Mouse (Mus musculus) midbrain, embryonic 11.5 days (tissue): ENCODE results near the gene Wnt4. TPM values are rescaled to one million over a fixed set of nuclear protein-coding genes. Genes with fewer than 3 reads are reported as not detected.

ENCODE experiments used
- ATAC-seq: fragments of 200-750 bp; cut with Nextera tagmentation; 2 replicates; pipeline ENCODE4 v1.8.0; 2017; ENCODE audit warnings: moderate TSS enrichment, moderate library complexity; ENCODE audit not compliant: low FRiP score
- DNase-seq: peaks from one replicate; pipeline ENCODE4 v3.0.0; 2015; ENCODE audit warnings: low spot score; ENCODE audit errors: missing footprints
- H3K27ac ChIP-seq: fragments of 300-500 bp; sonication (generic); 2 replicates; pipeline ENCODE4 v1.5.1; 2014; ENCODE audit warnings: low read depth, low read length
- H3K27me3 ChIP-seq: fragments of 300-500 bp; sonication (generic); 2 replicates; pipeline ENCODE4 v1.6.1; 2014; ENCODE audit warnings: mild to moderate bottlenecking, low read length, moderate library complexity, mixed read lengths; ENCODE audit not compliant: control insufficient read depth, insufficient read depth
- H3K36me3 ChIP-seq: fragments of 300-500 bp; sonication (generic); 2 replicates; pipeline ENCODE4 v1.6.1; 2014; ENCODE audit warnings: mild to moderate bottlenecking, low read length, moderate library complexity, mixed read lengths; ENCODE audit not compliant: control insufficient read depth, insufficient read depth
- H3K4me1 ChIP-seq: fragments of 300-500 bp; sonication (generic); 2 replicates; pipeline ENCODE4 v1.6.1; 2014; ENCODE audit warnings: low read length; ENCODE audit not compliant: control insufficient read depth, insufficient read depth
- H3K4me2 ChIP-seq: fragments of 300-500 bp; sonication (generic); 2 replicates; pipeline ENCODE4 v1.6.1; 2014; ENCODE audit warnings: mild to moderate bottlenecking, moderate library complexity
- H3K4me3 ChIP-seq: fragments of 300-500 bp; sonication (generic); 2 replicates; pipeline ENCODE4 v1.5.1; 2014; ENCODE audit warnings: low read depth, low read length
- H3K9ac ChIP-seq: fragments of 300-500 bp; sonication (generic); 2 replicates; pipeline ENCODE4 v1.6.1; 2014; ENCODE audit warnings: low read length
- H3K9me3 ChIP-seq: fragments of 300-500 bp; sonication (generic); 2 replicates; pipeline ENCODE4 v1.6.1; 2016; ENCODE audit warnings: low read length; ENCODE audit not compliant: control insufficient read depth
- WGBS: fragments of 180-500 bp; shearing (Covaris S2); extraction: QIAGEN DNeasy Blood & Tissue Kit; methylation state at CpG from one replicate; pipeline ENCODE4 v1.1.7; 2014; 5-methylcytosine and 5-hydroxymethylcytosine counted together
- polyA plus RNA-seq: library from polyadenylated mRNA; unstranded; fragments of >200 nt; fragmentation: Nextera tagmentation; extraction: Ambion mirVana; gene quantifications from 2 replicates; pipeline ENCODE4 v1.2.1, GENCODE M21; 2014

Wnt4 gene
- polyA plus RNA-seq, 1 experiment from 2014 or later, result 1.4 TPM

DNA sequence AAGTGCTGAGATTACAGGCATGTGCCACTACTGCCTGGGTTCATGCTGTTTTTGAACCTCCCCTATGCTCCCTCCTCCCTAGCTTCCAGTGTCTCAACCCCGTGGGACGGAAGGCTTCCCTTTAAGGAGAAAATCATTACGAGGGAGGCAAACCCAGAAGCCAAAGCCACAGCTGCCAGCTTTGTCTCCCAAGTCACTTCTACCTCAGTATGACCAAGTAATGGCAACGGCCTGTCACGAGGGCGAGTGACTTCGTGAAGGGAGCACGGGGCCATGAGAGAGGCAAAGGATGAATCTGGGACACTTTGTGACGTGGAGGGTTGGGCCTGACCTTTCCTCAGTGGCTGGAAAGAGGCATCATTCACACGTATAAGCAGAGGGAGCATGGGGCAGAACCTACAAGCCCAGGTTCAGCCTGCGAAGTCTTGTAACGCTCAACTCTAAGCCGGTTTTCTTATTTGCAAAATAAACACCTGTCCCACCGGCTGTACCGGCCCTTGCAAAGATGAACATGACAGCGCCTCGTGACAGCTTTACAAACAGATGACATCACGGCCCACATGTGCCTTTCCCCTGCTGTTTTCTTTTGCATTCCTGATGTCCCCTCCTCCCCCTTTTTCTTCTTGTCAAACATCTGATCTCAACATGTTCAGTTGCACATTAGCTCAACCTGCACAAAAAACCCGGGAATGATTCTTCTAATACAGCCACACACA lies 29.9 kb downstream of the Wnt4 start:
- Histone ChIP-seq H3K9me3 (no peaks in the 10 kb centered on the region), H3K4me3 (no peak overlapping the region), H3K4me2 (no peak overlapping the region), H3K27ac (no peak overlapping the region), H3K4me1 (0 out of 2 replicates have a peak, but pooled peaks cover 2% of the 10 kb centered on the region), H3K36me3 (no peaks in the 10 kb centered on the region), H3K9ac (no peak overlapping the region), H3K27me3 (no peaks in the 10 kb centered on the region)
- DNase-seq (no peak), ATAC-seq (no peak)
- 86% methylated on average over 19 of the region's 19 CpGs for WGBS

DNA sequence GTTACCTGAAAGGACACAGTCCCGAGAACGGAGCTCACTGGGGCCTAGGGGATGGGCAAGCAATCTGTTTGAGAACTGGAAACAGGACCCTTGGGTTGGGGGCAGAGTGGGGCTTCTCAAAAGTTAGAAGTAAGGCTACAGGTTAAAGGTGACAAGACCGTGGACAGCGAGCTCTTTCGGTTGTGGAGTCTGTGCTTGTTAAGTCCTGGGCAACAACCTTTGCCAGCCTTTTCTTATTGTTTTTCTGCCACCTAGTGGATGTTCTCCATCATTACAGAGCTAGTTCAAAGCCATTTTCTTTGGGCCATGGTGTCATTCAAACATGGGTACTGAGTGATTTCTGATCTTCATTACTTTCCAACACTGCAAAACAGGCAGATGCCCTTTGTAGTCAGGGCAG lies 31.1 kb downstream of the Wnt4 start:
- H3K27ac ChIP-seq, result no peak overlapping the region
- H3K4me1 ChIP-seq, result 0 out of 2 replicates have a peak, but pooled peaks cover 2% of the 10 kb centered on the region
- 65% methylated on average over 5 of the region's 5 CpGs for WGBS
- H3K4me2 ChIP-seq, result no peak overlapping the region
- H3K27me3 ChIP-seq, result no peaks in the 10 kb centered on the region
- no peaks in the 10 kb centered on the region for H3K9me3 ChIP-seq
- DNase-seq (peak; percentile 92), ATAC-seq (no peak)
- no peaks in the 10 kb centered on the region for H3K36me3 ChIP-seq
- no peak overlapping the region for H3K4me3 ChIP-seq
- H3K9ac ChIP-seq, result no peak overlapping the region

DNA sequence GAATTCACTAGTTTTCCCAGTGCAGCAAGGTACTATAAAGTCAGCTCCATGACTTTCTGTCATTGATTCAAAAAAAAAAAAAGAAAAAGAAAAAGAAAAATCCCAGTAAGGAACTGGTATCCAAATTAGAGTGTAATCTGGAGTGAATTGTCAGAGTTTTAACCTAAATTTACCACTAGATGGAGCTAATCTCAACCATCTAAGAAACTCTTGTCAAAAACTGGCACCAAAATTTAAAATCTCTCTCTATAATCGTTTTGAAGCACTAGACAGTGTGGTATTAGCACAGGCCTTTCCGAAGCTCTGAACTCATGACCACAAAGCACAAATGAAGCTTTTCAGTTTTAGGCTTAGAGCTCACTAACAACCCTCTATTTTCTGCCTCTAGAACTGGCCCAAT lies 36.2 kb downstream of the Wnt4 start:
- Histone ChIP-seq H3K36me3 (no peaks in the 10 kb centered on the region), H3K27ac (no peak overlapping the region), H3K4me3 (no peak overlapping the region), H3K9ac (no peak overlapping the region), H3K9me3 (no peaks in the 10 kb centered on the region), H3K4me2 (no peak overlapping the region), H3K4me1 (no peaks in the 10 kb centered on the region), H3K27me3 (no peaks in the 10 kb centered on the region)
- DNase-seq, result peak; percentile 81
- 60% methylated on average over 2 of the region's 2 CpGs for WGBS
- ATAC-seq, result no peak

DNA sequence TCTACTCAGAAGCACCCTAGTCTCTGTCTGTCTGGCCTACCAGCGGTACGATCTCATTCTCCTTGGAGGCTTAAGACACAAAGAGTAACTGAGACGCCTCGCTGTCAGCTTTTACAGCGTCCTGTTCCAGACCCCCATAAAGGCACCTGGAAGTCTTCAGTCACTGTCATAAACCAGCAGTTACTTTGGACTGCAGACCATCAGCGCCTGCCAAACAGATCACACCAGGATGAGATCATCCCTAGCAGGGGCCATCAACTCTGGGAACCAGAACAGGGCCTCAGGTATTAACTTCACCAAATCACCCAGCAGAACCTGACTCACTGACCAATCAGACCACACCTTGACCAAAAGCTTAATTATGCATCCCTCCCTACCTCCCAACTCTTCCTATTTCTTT lies 37.3 kb downstream of the Wnt4 start:
- ATAC-seq (no peak), DNase-seq (no peak)
- Histone ChIP-seq H3K4me2 (no peak overlapping the region), H3K4me3 (no peak overlapping the region), H3K36me3 (no peaks in the 10 kb centered on the region), H3K27ac (no peak overlapping the region), H3K9ac (no peak overlapping the region), H3K9me3 (no peaks in the 10 kb centered on the region), H3K27me3 (no peaks in the 10 kb centered on the region), H3K4me1 (no peaks in the 10 kb centered on the region)
- 70% methylated on average over 6 of the region's 6 CpGs for WGBS

DNA sequence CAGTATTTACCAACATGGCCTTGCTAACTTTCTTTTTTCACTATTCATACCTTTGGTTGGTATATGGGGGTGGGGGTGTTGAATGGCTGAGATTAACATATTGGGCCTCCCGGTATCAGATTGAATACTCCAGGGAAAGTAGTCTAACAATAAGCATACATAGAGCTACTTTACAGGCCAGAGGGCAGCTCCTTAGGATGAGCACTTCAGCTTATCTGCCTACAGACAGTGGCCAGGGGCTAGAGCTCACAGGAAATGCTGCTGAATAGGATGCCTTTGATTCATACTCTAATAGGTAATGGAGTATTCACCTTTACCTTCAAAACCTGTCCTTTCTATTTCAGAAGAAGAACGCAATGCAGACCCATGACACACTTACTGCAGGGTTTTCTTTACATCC lies 37.8 kb downstream of the Wnt4 start:
- Histone ChIP-seq H3K4me2 (no peak overlapping the region), H3K4me3 (no peak overlapping the region), H3K27ac (no peak overlapping the region), H3K9me3 (no peaks in the 10 kb centered on the region), H3K4me1 (no peaks in the 10 kb centered on the region), H3K36me3 (no peaks in the 10 kb centered on the region), H3K9ac (no peak overlapping the region), H3K27me3 (no peaks in the 10 kb centered on the region)
- no peak for DNase-seq
- WGBS, result 86% methylated on average over 2 of the region's 2 CpGs
- no peak for ATAC-seq

DNA sequence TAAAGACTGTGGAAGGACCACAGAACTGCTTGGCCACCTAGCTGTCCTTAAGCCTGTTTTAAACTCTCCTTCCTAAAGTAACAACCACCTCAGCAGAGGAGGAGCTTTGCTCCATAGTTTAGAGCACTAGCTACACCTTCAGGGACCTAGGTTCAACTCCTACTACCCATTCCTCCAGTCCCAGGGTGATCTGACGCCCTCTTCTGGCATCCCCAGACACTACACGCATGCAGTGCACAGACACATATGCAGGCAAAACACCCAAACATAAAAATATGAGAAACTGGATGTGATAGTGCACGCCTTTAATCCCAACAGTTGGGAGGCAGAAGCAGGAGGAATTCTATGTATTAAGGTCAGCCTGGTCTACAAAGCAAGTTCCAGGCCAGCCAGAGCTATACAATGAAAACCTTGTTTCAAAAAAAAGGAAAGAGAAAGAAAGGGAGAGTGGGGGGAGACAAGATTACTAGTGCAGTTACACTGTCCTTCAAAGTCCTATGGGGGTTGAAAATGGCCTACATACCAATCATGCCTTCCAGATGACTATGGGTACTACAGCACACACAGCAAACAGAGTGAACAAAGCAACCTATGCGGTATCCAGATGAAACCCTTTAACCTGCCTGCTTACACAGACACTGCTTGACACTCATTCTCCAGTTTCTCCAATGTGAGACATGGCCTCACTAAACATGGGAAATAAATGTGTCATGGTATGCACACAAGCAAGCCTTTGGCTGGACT lies 38.9 kb downstream of the Wnt4 start:
- WGBS, result 81% methylated on average over 4 of the region's 4 CpGs
- H3K36me3 ChIP-seq, result 0 out of 2 replicates have a peak, but pooled peaks cover under 1% of the 10 kb centered on the region
- no peak overlapping the region for H3K4me2 ChIP-seq
- ATAC-seq (no peak), DNase-seq (no peak)
- H3K9ac ChIP-seq, result no peak overlapping the region
- H3K4me1 ChIP-seq, result no peaks in the 10 kb centered on the region
- H3K4me3 ChIP-seq, result no peak overlapping the region
- no peaks in the 10 kb centered on the region for H3K9me3 ChIP-seq
- H3K27ac ChIP-seq, result no peak overlapping the region
- no peaks in the 10 kb centered on the region for H3K27me3 ChIP-seq

DNA sequence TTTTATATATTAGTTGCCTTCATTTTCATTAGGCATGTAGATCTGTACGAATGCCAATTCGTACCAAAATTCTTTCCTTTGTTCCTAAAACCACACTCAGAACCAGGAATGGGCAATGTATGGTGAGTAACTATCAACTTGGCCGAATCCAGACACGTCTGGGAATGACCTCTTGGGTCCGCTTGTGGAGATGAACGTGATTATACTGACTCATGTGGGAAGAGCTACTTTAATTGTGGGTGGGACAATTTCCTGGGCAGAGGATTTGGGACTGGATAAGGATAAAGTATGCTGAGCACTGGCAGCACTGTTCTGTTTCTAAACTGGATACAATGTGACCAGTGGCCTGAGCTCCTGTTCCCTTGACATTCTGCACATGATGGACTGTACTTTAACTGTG lies 47.6 kb downstream of the Wnt4 start:
- WGBS, result 92% methylated on average over 6 of the region's 6 CpGs
- no peak overlapping the region for H3K27ac ChIP-seq

DNA sequence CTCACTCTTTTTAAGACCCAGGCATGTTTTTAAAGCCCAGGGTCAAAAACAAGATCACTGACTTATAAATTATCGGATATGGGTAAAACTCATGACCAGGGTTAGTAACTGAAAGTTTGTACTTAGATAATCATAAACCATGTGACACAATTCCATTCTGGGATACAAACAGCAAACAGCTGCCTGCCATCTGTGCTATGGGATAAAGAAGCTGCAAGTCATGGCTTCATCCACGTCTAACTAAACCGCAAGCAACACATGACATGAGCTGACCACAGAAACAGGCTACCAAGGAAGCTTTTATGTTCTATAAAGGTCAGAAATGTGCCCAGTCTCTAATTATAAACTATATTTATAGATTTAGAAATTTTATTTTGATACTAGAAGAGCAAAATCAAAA lies 49.2 kb downstream of the Wnt4 start:
- ATAC-seq (no peak), DNase-seq (no peak)
- H3K36me3 ChIP-seq, result 0 out of 2 replicates have a peak, but pooled peaks cover 2% of the 10 kb centered on the region
- no peak overlapping the region for H3K27ac ChIP-seq
- no peaks in the 10 kb centered on the region for H3K9me3 ChIP-seq
- WGBS, result 85% methylated on average over 3 of the region's 3 CpGs
- no peak overlapping the region for H3K4me2 ChIP-seq
- no peaks in the 10 kb centered on the region for H3K27me3 ChIP-seq
- H3K4me1 ChIP-seq, result no peaks in the 10 kb centered on the region
- no peak overlapping the region for H3K9ac ChIP-seq
- no peak overlapping the region for H3K4me3 ChIP-seq

More for the DNA sequence above, 47.6 kb downstream of the Wnt4 start:
- Histone ChIP-seq H3K9me3 (no peaks in the 10 kb centered on the region), H3K9ac (no peak overlapping the region), H3K4me2 (no peak overlapping the region), H3K4me1 (no peaks in the 10 kb centered on the region), H3K27me3 (no peaks in the 10 kb centered on the region), H3K36me3 (0 out of 2 replicates have a peak, but pooled peaks cover 5% of the 10 kb centered on the region), H3K4me3 (no peak overlapping the region)
- DNase-seq, result no peak
- ATAC-seq, result no peak

DNA sequence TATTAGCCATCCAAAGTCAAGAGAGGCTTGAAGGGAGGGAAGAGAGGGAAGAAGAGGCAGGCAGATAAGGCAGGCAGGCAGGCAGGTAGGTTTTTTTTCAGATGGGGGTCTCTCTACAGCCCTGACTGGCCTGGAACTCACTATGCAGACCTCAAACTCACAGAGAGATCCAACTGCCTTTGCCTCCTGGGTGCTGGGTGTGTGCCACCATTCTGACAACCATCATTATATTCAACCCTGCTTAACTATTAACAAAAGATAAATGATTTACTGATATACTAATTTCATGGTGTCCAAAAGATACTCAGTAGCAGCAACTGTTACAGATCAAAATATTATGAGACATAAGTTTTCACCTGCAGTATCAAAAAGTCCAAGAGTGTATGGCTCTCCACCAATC lies 54.8 kb downstream of the Wnt4 start:
- Histone ChIP-seq H3K9ac (no peak overlapping the region), H3K4me1 (no peaks in the 10 kb centered on the region), H3K36me3 (peaks cover 5% of the 10 kb centered on the region; the same call in 1 of the 2 replicates), H3K27ac (no peak overlapping the region), H3K27me3 (no peaks in the 10 kb centered on the region), H3K4me2 (no peak overlapping the region), H3K9me3 (no peaks in the 10 kb centered on the region), H3K4me3 (no peak overlapping the region)
- DNase-seq (no peak), ATAC-seq (no peak)
